Mouse (Mus musculus) cerebellum, adult 18-20 months (tissue): ENCODE measurements around the gene Gm8922.
"Not testable (repeated sequence)": the region's sequence is repeated elsewhere in the genome, so short reads cannot be mapped to it uniquely, and the experiment has no call there.

Source experiments
- DNase-seq, 2 experiments: peaks; one replicate each; pipeline ENCODE4 v3.0.0; 2021

The Gm8922 gene

GRCm38 (mm10) chr5:11681659-11682058, at the start of gene Gm8922:
TSS of gene Gm8922 (plus strand) at chr5:11681959.
- DNase-seq: not testable (repeated sequence)
